In the genomic region with DNA sequence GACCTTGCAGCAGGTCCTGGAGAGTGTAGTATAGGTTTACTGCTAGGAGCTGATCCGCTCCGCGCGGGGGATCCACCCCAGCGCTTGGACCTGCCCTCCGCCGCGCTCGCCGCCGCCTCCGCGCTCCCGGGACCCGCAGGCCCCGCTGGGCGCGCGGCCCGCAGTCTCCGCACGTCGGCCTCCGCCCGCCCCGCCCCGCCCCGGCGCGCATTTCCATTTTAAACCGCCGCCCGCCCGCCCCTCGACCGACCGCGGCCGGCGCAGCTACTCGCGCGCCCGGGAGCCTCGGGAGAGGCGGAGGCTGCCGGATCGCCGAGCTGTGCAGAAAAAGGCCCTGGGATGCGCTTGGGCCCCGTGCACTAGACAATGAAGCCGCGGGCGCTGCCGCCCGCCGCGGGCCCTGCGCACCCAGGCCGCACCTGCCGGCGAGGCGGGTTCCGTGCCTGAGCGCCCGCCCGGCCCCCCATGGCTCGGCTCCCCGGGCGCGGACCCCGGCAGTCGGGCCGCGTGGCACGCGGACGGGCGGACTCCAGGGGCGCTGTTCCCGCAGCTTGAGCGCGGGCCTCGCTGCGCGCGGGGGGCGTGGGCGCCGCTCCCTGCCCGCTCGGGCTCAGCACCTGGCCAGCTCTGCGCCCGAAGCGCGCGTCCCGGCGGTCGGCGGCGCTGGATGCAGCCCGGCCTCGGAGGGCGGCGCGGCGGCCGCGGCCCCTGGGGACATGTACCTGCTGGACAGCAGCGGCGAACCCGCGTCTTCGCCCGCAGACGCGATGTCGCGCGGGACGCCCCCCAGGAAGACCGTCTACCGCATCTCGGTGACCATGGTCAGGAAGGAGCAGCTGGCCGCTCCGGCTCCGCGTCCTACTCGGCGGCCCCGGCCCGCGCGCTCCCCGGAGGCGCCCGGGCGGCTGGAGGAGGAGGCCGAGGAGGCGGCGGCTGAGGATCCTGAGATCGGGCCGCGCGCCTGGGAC, we compare ENCODE assay signal across 8 mouse cellular contexts.
DNase-seq lines count a peak whose midpoint lies in the region; ATAC-seq and TF ChIP-seq lines count a peak whose summit lies in the region.

No protein-coding gene starts in this region.

- no peaks in the 10 kb centered on the region for H3K36me3 ChIP-seq in embryonic facial prominence, embryonic 12.5 days
- H3K36me3 ChIP-seq in kidney, embryonic 14.5 days (ENCODE audit: control insufficient read depth, insufficient read depth, low read length) = no peaks in the 10 kb centered on the region
- H3K36me3 ChIP-seq in limb, embryonic 15.5 days = no peaks in the 10 kb centered on the region
- H3K36me3 ChIP-seq in midbrain, postnatal 0 days (ENCODE audit: insufficient read depth, low read length) = no peaks in the 10 kb centered on the region

- H3K9ac ChIP-seq in embryonic facial prominence, embryonic 12.5 days = peak overlapping the region; percentile 68
- peak overlapping the region; percentile 61 for H3K9ac ChIP-seq in kidney, embryonic 14.5 days (ENCODE audit: low read depth, low read length)
- H3K9ac ChIP-seq in limb, embryonic 15.5 days = peak overlapping the region; percentile 44
- H3K9ac ChIP-seq in midbrain, postnatal 0 days (replicated peaks; ENCODE audit: low read length, poor library complexity, severe bottlenecking) = peak overlapping the region; percentile 92

- peak overlapping the region; percentile 72 for H3K4me3 ChIP-seq in embryonic facial prominence, embryonic 12.5 days
- peak overlapping the region; percentile 70 for H3K4me3 ChIP-seq in kidney, embryonic 14.5 days (ENCODE audit: low read length)
- H3K4me3 ChIP-seq in limb, embryonic 15.5 days = peak overlapping the region; percentile 67
- peak overlapping the region; percentile 69 for H3K4me3 ChIP-seq in midbrain, postnatal 0 days (ENCODE audit: low read depth, low read length)

- peak; percentile 49 for ATAC-seq in embryonic facial prominence, embryonic 12.5 days (ENCODE audit: insufficient number of reproducible peaks, insufficient read depth, low FRiP score, low TSS enrichment)
- peak; percentile 76 for ATAC-seq in kidney, embryonic 14.5 days (ENCODE audit: low FRiP score, low TSS enrichment)
- peak; percentile 70 for ATAC-seq in limb, embryonic 15.5 days (ENCODE audit: insufficient number of reproducible peaks, low FRiP score, low TSS enrichment, low read depth)
- ATAC-seq in midbrain, postnatal 0 days (ENCODE audit: low FRiP score) = peak; percentile 77

- DNase-seq in layer of hippocampus, adult 11-12 months (ENCODE audit: low spot score) = peak; percentile 78
- DNase-seq in layer of hippocampus, adult 9-10 months (ENCODE audit: low spot score) = no peak
- peak; percentile 76 for DNase-seq in heart, adult 8-10 months (ENCODE audit: low spot score)
- peak; percentile 90 for DNase-seq in midbrain, postnatal 0 days (ENCODE audit: low spot score)
- peak; percentile 88 for DNase-seq in testis, postnatal 10 days (ENCODE audit: low spot score)

- WGBS in embryonic facial prominence, embryonic 12.5 days = under 1% methylated on average over 141 of the region's 146 CpGs
- WGBS in kidney, embryonic 14.5 days = under 1% methylated on average over 115 of the region's 146 CpGs
- under 1% methylated on average over 129 of the region's 146 CpGs for WGBS in limb, embryonic 15.5 days
- under 1% methylated on average over 82 of the region's 146 CpGs for WGBS in midbrain, postnatal 0 days

- peaks cover 12% of the 10 kb centered on the region; the same call in 1 of the 2 replicates for H3K27me3 ChIP-seq in embryonic facial prominence, embryonic 12.5 days
- H3K27me3 ChIP-seq in kidney, embryonic 14.5 days (ENCODE audit: control insufficient read depth, insufficient read depth, low read length) = peaks cover 9% of the 10 kb centered on the region; the same call in 1 of the 2 replicates
- peaks cover 23% of the 10 kb centered on the region for H3K27me3 ChIP-seq in limb, embryonic 15.5 days
- no peaks in the 10 kb centered on the region for H3K27me3 ChIP-seq in midbrain, postnatal 0 days (ENCODE audit: insufficient read depth, low read length)

- H3K4me2 ChIP-seq in embryonic facial prominence, embryonic 12.5 days (replicated peaks) = peak overlapping the region; percentile 99
- peak overlapping the region; percentile 100 for H3K4me2 ChIP-seq in kidney, embryonic 14.5 days (replicated peaks; ENCODE audit: low read depth, low read length)
- H3K4me2 ChIP-seq in limb, embryonic 15.5 days = peak overlapping the region; percentile 100
- peak overlapping the region; percentile 90 for H3K4me2 ChIP-seq in midbrain, postnatal 0 days (ENCODE audit: low read depth, low read length, poor library complexity, severe bottlenecking)

- no peaks in the 10 kb centered on the region for H3K9me3 ChIP-seq in embryonic facial prominence, embryonic 12.5 days
- no peaks in the 10 kb centered on the region for H3K9me3 ChIP-seq in kidney, embryonic 14.5 days (ENCODE audit: control insufficient read depth, low read length)
- H3K9me3 ChIP-seq in limb, embryonic 15.5 days = no peaks in the 10 kb centered on the region
- no peaks in the 10 kb centered on the region for H3K9me3 ChIP-seq in midbrain, postnatal 0 days (ENCODE audit: low read length)

- peak; percentile 36; the same call in 1 of the 2 replicates for TF ChIP-seq CTCF in midbrain, postnatal 0 days (IDR thresholded peaks at IDR 0.05)

- H3K4me1 ChIP-seq in embryonic facial prominence, embryonic 12.5 days = peaks cover 38% of the 10 kb centered on the region
- peaks cover 31% of the 10 kb centered on the region for H3K4me1 ChIP-seq in kidney, embryonic 14.5 days (ENCODE audit: control insufficient read depth, insufficient read depth, low read length)
- H3K4me1 ChIP-seq in limb, embryonic 15.5 days = peaks cover 44% of the 10 kb centered on the region
- peaks cover 34% of the 10 kb centered on the region for H3K4me1 ChIP-seq in midbrain, postnatal 0 days (ENCODE audit: insufficient read depth, low read length)

- H3K27ac ChIP-seq in embryonic facial prominence, embryonic 12.5 days = peak overlapping the region; percentile 80
- H3K27ac ChIP-seq in kidney, embryonic 14.5 days (ENCODE audit: low read depth, low read length) = peak overlapping the region; percentile 69; the same call in 1 of the 2 replicates
- peak overlapping the region; percentile 61 for H3K27ac ChIP-seq in limb, embryonic 15.5 days
- H3K27ac ChIP-seq in midbrain, postnatal 0 days (ENCODE audit: low read depth, low read length) = peak overlapping the region; percentile 96
